Mouse (Mus musculus) heart, adult 9 months (tissue): ENCODE measurements at regions not wholly inside any gene's neighbourhood (a gene's known extent, or its start where the extent isn't known, plus 50 kb on each side); places are given as distances from the start of the nearest gene placed in this dataset.
"Not testable (repeated sequence)": the region's sequence is repeated elsewhere in the genome, so short reads cannot be mapped to it uniquely, and the experiment has no call there.

Source experiments
- DNase-seq, 2 experiments: peaks; one replicate each; pipeline ENCODE4 v3.0.0; 2022; ENCODE audit warnings: low spot score in 2 of 2

- DNase-seq = no peak
Observed at GRCm38 (mm10) chr12:28922236-28922635, 170.6 kb downstream of the Eipr1 start.

GRCm38 (mm10) chr12:28925206-28925605 is 173.6 kb downstream of the Eipr1 start:
- DNase-seq = peak; percentile 3 to 8

- DNase-seq = no peak
Observed at GRCm38 (mm10) chr12:28939936-28940335, 188.3 kb downstream of the Eipr1 start.

GRCm38 (mm10) chr12:28948889-28949288 is 197.3 kb downstream of the Eipr1 start:
- no peak for DNase-seq

- DNase-seq = no peak
Observed at GRCm38 (mm10) chr12:28949307-28949706, 197.7 kb downstream of the Eipr1 start.

GRCm38 (mm10) chr12:28957155-28957554 is 205.6 kb downstream of the Eipr1 start:
- DNase-seq = no peak

- DNase-seq = no peak
Observed at GRCm38 (mm10) chr12:28958661-28959060, 207.1 kb downstream of the Eipr1 start.

- no peak for DNase-seq
Observed at GRCm38 (mm10) chr12:28969671-28970379, 218.2 kb downstream of the Eipr1 start.

GRCm38 (mm10) chr12:28974571-28975041 is 223.0 kb downstream of the Eipr1 start:
- DNase-seq = no peak

- no peak for DNase-seq
Observed at GRCm38 (mm10) chr12:28975249-28975648, 223.6 kb downstream of the Eipr1 start.

GRCm38 (mm10) chr12:28979679-28980078 is 228.1 kb downstream of the Eipr1 start:
- DNase-seq = no peak

- no peak for DNase-seq
Observed at GRCm38 (mm10) chr12:28986214-28986613, 234.6 kb downstream of the Eipr1 start.

GRCm38 (mm10) chr12:28997474-28998192 is 246.0 kb downstream of the Eipr1 start:
- DNase-seq = no peak

- DNase-seq = no peak
Observed at GRCm38 (mm10) chr12:28999963-29000451, 248.4 kb downstream of the Eipr1 start.

GRCm38 (mm10) chr12:29004504-29004903 is 252.9 kb downstream of the Eipr1 start:
- no peak for DNase-seq

- DNase-seq = no peak
Observed at GRCm38 (mm10) chr12:29014601-29015000, 263.0 kb downstream of the Eipr1 start.

- DNase-seq = no peak
Observed at GRCm38 (mm10) chr12:29015200-29015862, 263.7 kb downstream of the Eipr1 start.

- DNase-seq = no peak
Observed at GRCm38 (mm10) chr12:29021152-29021551, 269.5 kb downstream of the Eipr1 start.

GRCm38 (mm10) chr12:29028171-29028570 is 276.6 kb downstream of the Eipr1 start:
- DNase-seq = no peak

- no peak for DNase-seq
Observed at GRCm38 (mm10) chr12:29029461-29029860, 277.9 kb downstream of the Eipr1 start.

GRCm38 (mm10) chr12:29046009-29046408 is 294.4 kb downstream of the Eipr1 start:
- no peak for DNase-seq

GRCm38 (mm10) chr12:29048596-29048995 is 297.0 kb downstream of the Eipr1 start:
- not testable (repeated sequence) for DNase-seq
